Mouse (Mus musculus): ENCODE data around the gene Srp14.

Srp14 gene

DNA sequence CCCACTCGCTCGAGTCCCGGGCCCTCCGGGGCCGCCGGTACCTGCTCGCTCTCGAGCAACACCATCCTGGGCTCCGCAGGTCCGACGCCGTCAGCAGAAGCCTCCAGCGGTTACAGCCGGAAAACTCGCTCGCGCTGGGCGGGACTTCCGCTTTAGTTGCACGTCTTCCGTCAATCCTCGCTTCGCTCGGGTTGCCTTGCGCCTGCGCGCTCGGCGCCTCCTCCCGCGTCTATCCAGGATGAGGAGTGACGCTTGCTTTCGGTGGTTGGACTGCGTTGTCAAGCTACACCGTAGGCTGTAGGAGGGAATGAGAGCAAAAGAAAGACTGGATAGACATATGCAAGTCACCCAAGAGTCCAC lies at the start of gene Srp14:
Srp14 (minus strand) TSS at position 162 of the 360 bp plus-strand sequence.
- DNase-seq (ENCODE audit: low spot score) = peak; percentile 94

DNA sequence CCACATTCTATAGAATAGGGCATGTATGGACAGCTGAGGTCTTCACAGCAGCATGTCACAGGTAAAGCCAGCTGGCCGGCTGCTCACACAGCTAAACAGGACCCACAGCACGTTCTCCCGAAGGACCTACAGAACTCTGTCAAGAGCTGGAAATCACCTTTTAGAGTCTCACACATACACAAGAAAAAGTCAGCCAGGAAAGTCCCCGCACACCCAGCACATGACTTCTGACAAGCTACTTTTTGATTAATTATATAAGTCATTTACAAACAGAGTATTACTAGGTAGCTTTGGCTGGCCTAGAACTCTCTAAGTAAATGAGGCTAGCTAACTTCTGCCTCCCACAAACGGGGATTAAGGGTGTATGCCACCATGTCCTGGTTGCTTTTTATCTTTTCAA lies 47.0 kb upstream of the Srp14 start:
- DNase-seq (ENCODE audit: low spot score) = no peak

DNA sequence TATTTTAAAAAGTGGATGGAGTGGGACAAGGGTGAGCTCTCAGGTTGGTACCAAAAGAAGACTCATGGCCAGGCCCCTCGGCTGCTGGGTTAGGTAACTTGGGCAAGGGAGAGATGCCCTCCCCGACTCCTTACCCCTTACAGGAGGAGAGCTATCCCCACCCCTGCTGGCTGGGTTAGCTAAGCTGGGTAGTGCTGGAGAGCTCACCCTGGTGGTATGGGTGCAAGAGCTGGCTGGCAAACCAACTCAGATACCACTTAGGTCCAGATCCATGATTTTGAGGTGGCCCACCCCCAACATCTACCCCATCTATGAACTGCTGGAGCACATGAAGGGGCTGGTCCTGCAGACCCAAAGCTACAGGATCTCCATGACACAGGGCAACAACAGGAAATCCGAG lies 45.3 kb upstream of the Srp14 start:
- DNase-seq (ENCODE audit: low spot score) = no peak

DNA sequence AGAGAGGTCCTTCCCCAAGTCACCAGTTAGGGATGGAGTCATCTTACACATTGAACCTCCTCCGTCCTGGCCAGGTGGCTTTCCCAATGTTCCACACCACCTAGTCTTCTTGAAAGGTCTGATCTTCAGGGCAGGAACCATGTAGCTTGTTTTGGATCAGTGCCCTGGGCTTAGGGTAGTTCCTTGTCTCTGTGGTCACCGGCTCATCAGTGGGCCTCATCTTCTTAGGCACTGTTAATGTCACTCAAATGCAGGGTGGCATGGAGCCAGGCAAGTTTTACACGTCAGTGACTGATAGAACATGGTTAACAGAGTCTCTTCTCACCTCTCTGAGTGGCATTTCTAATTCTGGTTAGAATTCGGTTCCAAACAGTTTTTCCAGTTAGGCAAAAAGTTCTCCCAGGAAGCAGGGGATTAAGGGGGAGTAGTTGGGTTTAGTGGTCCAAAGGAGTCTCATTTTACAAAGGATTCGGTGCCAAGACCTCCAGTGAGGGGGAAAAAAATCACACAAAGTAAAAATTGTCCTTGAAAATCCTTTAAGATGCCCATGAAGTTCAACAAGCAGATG lies 43.7 kb upstream of the Srp14 start:
- DNase-seq (ENCODE audit: low spot score) = no peak

DNA sequence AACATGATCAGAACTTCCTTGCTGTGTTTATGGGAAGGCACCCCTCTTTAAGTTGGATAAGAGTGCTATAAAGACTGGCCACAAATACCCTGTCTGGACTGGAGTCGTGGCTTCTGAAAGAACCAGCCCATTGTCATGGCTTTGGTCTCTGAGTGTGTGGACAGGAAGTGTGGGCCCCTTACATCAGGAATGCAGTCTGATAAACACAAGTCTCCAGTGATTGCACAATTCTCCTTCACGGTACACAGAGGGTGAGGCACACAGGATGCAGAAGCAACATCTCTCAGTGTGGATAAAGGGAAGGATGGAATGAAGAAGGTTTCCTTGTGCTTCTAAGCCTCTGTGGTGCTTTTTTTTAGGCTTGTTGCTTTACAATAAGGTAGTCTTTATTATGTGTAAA lies 42.8 kb upstream of the Srp14 start:
- DNase-seq (ENCODE audit: low spot score) = no peak

DNA sequence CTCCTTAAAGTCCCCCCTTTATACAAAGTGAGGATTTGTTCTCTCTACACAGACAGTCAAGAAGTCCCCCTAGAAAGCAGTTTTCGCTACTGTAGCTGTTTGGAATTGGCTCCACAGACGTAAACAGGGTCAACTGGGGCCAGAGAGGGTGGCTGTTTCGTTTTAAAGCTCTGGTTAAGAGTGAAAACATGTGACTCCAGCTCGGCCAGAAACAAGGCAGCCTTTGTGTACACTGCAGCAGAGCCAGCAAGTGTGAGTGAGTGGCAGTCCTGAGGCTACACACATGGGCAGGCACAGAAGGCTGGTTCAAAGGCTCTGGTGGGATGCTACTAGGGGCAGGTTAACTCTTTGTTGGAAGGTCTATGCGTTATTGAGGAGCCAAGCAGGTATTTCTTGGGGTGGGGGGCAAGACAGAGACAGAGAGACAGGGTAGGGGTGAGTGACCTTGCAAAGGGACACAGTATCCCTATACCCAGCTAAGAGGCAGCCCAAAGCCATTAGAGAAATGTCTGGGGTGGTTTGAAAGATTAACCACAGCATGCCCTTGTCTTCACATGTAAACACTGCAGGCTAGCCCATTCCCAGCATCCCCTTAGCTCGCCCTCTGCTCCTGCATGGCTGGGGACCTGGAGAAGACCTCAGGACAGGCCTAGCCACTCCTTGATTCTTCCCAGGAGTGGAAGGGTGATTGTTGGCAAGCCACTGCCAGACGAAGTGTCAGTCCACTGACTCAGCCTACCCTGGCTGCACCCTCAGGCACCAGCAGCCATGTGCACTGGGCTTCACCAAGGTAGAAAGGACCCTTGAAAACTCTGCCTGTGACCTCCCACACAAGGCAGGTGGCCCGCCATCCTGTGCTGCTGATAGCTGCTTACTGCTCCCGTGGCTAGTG lies 40.8 kb upstream of the Srp14 start:
- peak; percentile 59 for DNase-seq (ENCODE audit: low spot score)

DNA sequence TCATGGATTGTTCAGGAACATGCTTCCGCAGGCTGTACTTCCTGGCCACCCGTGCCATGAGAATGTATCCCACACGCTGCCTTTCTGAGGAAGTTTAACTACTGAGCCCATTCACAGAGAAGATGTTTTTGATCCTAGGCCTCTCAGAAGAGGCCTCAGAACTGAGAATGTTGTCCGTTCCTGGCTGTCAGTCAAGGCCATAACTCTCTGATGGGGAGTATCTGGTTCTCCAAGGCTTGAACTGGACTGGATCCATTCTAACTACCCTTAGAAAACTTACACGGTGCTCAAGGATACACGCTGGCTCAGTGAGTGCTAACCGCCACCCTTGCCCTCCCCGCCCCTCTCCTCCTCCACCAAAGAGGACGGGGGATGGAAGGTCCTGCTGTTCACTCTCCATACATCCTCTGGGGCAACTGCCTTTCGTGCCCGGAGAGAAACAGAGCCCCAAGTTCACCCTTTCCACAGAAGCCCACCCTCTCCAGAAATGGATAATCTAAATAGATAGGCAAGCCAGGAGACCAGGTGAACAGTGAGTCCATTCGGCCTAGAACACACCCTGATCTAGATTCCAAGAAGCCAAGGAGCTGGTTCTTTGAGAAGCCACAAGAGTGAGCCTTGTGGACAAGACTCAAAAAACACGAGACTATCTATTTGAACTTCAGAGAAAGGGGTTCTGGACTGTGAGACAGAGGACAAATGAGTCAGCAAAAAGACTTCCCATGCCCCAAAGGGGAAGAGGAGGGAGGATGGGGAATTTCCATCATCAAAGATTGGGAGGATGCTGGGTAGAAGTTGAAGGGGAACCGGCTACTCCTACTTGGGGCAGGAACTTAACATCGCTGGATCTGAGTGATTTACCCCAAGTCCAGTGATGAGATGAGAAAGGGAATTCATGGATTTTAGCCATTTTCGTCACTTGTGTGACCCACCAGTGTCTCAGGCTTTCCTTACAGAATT lies 33.2 kb upstream of the Srp14 start:
- DNase-seq (ENCODE audit: low spot score) = no peak

DNA sequence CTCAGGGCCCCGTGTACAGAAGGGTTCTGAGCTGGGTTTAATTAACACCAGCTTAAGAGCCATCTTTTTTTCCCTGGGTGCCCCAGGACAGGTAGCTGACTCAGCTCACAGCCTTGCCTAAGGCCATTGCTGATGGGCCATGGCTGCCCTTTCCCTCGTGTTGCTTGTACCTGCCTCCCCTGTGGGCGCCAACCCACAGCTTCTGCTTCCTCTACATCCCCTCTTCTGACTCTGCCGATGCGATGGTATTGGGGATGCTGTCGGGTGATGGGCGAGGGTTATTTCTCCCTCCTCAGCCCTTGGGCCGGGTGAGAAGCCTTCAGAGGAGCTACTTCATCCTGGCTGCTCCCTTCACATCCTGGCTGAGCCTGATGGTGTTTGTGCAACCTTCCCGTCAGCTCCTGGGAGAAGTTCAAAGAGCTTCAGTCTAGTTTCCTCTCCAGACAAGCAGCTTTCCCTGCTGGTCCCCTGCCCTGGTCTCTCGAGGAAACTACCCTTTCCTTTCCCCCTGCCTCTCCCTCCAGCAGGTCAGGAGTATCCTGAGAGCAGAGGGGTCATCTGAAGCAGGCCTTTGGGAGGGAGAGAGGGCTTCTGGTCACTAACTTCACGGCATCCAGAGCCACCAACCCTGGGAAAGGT lies 32.4 kb upstream of the Srp14 start:
- DNase-seq (ENCODE audit: low spot score) = no peak

DNA sequence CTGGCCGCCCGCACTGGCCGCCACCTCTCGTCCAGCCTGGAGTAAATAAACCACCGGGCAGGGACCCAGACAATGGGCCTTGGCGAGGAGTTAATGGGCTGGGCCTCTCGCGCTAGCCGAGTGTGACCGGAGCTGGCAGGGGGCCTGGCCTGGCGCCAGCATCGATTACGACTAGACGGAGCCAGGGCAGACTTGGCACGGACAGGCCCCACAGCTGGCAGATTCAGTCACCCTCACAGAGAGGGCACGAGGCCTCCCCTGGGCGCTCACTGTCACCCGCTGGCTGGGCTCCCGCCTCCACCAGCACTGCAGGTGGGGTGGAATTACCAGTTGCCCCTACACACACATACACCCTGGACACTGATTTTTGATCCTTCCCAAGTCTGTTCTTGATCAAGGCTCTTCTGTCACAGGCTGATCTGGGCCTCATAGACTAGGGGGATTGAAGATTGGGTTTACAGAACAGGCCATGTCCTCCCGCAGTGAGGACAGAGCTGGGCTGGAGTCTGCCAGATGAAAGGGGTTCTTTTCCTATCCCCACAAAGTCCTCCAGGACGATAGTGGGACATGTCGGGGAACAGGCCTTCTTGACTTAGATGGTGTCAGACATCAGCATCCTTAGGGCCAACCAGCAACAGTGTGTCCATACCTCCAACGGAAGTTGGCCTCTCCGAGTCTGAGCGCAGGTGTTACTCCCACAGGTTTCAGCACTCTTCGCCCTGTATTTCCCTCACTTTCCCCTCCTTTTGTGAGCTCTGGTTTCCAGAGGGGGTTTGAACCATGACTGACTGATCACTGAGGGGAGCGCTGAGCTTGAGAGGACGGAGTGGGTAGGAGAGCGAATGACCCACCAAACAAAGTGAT lies 31.2 kb upstream of the Srp14 start:
- DNase-seq (ENCODE audit: low spot score) = peak; percentile 85

DNA sequence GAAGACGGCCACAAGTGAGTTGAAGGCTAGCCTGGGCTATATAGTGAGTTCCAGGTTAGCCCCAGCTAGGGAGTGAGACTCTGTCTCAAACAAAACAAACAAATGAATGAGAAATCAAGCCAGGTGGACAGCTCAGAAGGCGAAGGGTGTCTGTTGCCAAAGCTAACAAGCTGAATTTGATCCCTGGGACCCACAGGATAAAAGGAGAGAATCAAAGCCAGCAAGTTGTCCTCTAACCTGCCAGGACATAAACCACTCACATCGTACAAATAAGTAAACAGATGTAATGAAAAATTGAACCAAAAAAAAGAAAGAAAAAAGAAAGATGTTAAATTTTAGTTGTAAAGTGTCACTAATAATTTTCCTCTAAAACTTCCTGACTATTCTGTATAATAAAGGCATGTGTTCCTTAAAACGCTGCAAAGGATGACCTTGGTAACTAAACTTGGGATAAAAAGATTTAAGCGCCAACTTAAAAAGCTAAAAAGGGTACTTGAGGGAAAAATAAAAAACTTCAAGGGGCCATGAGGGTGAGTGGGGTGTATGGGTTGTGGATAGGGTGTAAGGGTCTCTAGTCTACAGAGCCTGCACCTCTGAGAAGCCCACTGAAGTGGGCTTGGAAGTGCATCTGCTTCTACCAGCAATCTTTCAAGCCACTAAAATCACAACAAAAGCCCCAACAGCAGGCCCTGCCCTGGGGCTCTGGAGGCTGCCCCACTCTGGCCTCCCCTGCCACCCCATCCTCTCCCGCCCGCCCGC lies 30.4 kb upstream of the Srp14 start:
- DNase-seq (ENCODE audit: low spot score) = no peak

DNA sequence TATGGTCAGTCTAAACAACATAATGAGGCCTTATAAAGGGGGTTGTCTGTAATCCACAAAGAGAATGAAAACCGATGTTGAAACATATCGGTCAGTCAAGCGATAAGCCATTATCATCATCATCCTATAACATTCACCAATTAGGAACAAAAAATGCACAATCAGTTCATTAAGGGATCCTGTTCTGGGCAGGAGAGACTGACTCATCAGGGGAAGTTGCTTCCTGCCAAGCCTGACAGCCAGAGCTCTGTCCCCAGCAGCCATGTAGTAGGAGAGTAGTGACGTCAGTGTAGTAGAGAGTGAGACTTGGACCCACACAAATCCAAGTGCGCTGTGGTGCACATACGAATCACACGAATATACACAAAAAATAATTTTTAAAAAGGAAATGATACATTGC lies 27.6 kb upstream of the Srp14 start:
- DNase-seq (ENCODE audit: low spot score) = no peak

DNA sequence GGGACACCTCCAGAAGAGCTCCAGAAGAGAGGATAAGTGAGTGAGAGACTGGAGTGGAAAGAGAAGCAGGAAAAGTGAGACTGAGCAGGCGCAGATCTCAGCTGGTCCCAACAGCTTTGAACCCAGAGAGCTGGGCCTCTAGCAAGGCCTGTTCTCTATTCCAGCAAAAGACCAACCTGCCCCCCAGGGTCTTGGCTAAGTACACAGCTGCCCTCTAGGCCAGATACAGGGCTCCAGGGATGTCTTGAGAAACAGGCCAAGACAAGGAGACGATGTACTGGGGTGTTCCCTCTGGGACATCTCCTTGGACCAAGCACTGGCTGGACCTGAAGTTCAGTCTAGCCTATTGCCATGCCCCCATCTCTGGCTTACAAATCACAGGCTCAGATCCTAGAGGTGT lies 20.7 kb upstream of the Srp14 start:
- DNase-seq (ENCODE audit: low spot score) = no peak

DNA sequence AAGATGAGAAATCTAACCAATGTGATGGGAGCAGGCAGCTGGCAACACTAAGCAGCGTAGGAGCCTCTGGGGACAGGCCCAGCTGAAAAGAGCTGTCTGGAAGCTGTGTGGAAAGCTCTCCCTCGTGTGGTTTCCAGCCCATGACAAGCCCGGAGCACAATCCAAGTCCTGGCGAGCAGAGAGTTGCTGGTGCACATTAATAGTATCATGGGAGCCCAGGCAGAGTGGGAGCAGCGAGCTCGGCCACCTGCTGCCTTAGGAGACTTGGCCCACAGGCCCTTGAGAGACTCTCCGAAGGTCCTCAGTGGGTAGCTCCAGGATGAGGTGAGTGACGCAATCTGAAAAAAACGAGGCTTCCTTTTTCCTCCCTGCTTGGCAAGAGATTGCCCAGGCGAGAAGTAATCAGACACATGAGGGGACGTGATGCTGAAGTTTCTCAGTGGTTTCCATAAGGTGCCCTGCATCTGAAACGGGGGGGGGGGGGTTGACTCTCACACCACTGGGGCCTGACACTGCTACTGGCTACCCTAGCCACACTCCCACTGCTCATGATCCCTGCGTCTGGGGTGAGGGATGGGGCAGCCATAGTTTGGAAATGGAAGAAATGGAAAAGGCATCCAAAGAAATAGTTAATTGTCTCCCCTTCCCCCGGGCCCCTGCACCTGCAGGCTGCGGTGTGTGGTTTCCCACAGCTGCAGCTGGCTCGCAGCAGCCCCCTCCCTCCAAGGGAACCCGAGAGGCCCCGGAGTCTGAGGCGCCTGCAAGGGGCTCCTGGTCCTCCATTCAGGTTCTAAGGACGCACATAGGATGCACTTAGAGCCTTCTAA lies 19.8 kb upstream of the Srp14 start:
- DNase-seq (ENCODE audit: low spot score) = peak; percentile 45

DNA sequence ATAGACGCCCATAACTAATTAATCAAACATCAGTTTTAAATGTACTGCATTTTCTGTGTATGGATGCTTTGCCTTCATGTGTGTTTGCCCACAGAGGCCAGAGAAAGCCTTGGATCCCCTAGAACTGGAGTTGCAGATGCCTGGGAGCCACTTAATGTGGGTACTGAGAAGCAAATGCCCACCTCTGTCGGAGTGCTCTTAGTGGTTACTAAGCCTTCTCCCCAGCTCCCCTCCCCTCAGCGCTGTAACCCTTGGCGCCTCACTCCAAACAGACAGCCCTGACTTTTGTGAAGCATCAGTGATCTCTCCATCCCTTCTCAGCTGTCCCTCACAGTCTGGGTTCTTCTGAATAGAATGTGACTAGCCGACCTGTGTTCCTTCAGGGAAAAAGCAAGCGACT lies 19.0 kb upstream of the Srp14 start:
- DNase-seq (ENCODE audit: low spot score) = no peak

DNA sequence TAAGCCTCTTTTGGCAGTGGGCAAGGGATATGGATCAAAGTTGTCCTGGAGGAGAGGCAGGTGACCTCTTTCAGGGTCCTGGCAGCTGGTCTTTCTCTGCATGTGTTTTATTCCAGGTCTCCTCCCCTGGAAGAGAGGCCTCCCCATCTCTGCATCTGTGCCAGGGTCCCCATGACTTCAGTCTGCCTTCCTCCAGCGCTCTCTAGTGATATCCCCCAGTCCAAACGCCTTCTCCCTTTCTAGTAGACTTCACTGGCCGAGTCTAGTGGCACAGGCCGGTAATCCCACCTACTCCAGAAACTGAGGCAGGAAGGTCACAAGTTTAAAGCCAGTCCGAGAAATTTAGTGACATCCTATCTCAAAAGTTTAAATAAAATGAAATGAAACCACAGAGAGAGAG lies 18.4 kb upstream of the Srp14 start:
- DNase-seq (ENCODE audit: low spot score) = no peak

DNA sequence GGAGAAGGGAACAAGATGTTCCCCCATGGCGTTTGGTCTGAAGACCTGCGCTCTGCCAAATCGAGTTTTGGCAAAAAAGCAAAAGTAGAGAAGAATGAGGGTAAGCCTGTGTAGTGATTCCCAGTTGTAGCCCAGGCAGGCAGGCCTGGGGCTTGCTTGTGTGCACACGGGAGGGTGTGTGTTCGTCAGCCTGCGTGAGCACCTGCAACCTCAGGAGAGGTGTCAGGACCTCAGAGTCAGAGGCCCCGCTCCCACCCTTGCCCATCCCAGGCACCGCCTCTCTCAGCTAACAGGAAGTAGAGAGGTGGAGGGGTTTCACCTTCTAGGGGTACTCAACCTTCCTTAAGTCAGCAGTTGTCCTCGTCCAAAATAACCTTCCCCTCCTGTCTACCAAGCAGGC lies 15.5 kb upstream of the Srp14 start:
- DNase-seq (ENCODE audit: low spot score) = no peak

DNA sequence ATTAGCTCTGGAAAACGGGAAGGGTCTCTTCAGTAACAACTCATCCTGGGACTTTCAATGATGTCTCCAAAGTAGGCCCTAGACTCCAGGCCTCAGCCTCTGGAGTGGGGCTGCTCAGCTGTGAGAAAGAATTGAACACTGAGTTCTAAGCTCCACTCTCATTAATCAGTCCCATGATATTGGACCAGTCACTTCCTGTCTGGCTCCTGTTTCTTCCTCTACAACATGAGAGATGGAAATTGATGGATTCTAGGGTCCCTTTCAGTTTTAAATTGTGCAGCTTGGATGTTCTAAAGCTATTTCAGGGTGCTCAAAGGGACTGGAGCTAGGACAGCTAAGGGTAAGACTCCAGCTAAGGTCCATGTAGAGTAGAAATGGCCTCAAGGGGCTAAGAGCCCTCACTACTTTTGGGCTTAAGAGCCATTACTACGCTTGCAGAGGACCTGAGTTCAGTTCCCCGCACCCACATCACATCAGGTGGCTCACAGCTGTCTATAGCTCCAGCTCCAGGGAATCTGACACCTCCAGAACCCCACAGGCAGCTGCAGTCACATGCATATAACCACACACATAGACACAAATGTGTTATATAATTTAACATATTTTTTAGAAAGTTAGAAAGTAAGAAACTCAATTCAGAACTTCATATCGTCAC lies 12.4 kb upstream of the Srp14 start:
- DNase-seq (ENCODE audit: low spot score) = no peak

DNA sequence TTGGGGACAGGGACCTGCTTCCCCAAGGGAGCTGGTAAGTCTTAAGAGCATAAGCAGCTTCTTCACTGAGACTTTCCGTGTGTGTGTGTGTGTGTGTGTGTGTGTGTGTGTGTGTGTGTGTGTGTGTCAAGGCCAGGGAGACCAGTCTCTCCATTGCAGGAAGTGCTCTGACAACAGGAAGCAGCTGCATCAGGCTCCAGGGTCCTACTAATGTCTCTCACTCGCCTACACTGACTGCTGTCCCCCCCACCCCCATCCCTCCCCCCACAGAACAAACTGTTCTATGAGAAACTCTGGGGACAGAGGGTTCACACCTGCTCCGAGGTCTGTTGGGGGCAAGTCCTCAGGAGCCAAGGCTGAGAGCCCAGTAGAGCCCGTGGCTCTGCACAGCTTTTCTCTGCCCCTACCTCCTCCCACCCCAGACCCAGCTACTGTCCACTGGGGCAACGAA lies 11.8 kb upstream of the Srp14 start:
- no peak for DNase-seq (ENCODE audit: low spot score)
